Mouse (Mus musculus): ENCODE data around the gene Styx.
"Not testable (repeated sequence)": the region's sequence is repeated elsewhere in the genome, so short reads cannot be mapped to it uniquely, and the experiment has no call there.

Styx gene

DNA sequence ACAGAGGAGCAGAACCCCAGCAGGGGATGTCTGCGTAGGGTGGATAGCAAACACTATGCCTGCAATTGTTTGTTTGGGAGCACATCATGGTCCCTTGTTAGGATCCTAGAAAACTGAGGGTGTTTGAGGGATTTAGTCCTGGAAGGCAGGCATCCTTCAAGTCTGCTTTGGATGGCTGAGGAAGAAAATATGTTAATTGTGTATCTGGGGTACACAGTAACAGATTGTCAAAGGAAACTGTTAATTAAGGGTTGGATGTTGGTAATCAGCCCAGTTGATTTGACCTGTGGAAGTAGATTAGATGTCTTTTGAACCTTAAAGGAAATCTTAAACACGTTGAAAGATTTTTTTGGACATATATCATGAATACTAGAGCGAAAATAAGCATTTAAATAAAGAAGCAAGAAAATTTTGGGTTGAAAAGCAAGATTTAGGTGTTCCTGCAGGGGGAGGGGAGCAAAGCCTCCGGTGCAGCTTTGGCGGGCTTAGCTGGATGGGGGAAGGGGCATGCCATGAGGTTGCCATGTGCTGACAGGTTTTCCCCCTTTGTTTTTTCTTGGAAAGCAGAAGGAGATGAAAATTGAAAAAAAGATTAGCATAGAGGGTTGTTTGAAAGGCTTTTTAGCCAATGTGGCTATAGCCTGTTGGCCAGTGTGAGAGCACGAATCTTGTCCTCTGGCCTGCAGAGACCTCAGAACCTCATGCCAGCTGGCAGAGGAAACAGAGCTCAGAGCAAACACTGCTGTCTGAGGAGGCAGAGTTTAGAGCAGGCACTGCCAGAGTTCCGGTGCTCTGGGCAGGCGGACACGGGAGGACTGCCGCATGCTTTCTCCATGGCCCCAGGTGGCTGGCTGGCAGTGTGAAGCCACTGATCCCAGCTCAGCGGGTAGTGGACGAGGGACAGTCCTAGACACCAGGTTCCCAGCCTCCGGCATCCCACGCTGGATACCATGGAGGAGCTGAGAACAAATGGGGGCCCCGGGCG lies 13.6 kb downstream of the Styx start:
- DNase-seq (ENCODE audit: low spot score): no peak

- no peak for DNase-seq (ENCODE audit: low spot score)
These were observed 14.3 kb downstream of the Styx start for GRCm38 (mm10) chr14:45365196-45365587.

GRCm38 (mm10) chr14:45378771-45379170 lies 27.9 kb downstream of the Styx start:
- DNase-seq (ENCODE audit: low spot score): no peak

DNA sequence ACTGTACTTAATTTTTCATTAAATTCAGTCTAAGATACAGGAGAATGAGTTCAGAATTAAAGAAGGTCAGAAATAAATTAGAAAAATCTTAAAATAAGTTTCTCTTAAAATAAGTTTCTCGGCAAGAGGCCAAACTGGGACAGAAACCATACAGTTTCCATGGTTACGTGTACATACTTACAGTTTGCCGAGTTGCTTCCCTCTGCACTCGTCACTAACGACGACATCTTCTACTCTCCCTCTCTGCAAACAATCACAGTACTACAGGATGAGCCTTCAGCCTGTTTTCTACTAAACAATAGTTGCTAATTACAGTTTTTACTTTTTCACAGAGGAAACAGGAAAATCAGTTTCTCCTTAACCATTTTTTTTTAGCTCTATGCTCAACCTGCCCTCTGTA lies 29.9 kb downstream of the Styx start:
- DNase-seq (ENCODE audit: low spot score): no peak

DNA sequence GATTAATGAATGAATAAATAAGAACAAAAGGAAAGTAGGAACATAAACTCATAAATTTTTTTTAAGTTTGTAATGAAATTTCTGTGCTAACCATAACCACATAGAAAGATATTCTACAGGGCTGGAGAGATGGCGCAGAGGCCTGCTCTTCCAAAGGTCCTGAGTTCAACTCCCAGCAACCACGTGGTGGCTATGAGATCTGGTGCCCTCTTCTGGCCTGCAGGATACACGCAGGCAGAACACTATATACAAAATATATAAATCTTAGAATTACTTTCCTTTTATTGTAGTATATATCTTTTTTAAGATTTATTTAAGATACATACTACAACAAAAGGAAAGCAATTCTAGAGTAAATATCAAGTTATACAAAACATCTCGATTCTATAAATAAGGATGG lies 32.0 kb downstream of the Styx start:
- no peak for DNase-seq (ENCODE audit: low spot score)

DNA sequence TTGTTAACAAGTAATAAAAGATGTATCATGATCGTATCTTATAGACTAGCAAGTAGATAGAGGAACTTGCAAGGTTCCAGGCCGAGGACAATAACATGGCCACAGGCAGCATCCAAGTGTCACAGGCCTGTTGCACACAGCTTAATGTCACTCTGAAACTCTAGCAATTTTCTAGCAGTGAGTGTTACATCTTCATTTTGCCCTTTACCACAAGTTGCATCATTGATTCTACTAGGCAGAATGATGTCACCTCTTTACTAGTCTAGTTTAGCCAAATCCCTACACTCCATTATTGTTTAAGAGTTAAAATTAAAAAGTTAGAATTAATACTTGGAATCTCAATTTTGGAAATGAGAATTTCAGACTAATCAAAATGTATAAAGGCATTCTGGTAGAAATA lies 34.7 kb downstream of the Styx start:
- no peak for DNase-seq (ENCODE audit: low spot score)

GRCm38 (mm10) chr14:45387480-45387879 lies 36.6 kb downstream of the Styx start:
- no peak for DNase-seq (ENCODE audit: low spot score)

DNA sequence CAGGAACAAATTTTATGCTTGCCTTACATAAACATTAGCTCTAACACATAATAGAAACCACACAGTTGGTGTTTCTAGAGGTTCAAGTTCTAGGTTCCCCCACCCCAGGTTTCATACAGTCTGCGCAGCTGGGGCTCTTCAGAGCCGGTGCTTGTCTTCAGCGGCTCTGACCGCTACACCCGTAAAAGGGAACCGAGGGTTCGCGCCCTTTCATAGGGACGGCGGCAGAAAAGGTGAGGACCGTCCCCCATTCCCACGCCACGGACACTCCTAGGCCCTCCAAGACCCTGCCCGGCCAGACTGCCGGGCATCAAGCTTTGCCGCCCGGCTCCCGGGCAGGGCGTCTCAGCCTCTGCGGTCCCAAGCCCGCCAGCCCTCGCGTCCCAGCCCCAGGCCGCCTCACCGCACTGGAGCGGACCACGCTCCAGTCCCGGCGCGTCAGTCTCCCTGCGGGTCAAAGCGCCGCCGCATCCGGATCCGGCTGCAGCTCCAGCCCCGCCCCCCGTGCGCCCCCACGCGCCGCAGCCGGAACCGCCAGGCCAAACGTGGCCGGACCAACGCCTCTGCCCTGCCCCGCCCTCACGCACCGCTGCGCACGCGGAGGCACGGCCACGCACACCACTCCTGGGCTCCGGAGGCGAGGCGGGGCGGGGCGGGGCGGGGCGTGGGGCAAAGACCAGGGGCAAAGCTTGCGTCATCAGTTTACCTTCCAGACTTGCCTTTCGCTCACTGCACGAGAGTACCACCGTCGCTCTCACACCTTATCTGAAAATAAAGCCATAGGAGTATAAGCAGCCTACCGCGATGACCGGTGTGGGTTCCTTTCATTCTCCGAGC lies 37.7 kb downstream of the Styx start:
- DNase-seq (ENCODE audit: low spot score): peak; percentile 64

GRCm38 (mm10) chr14:45389194-45389593 lies 38.3 kb downstream of the Styx start:
- peak; percentile 5 for DNase-seq (ENCODE audit: low spot score)

GRCm38 (mm10) chr14:45399836-45400235 lies 48.9 kb downstream of the Styx start:
- DNase-seq (ENCODE audit: low spot score): no peak

DNA sequence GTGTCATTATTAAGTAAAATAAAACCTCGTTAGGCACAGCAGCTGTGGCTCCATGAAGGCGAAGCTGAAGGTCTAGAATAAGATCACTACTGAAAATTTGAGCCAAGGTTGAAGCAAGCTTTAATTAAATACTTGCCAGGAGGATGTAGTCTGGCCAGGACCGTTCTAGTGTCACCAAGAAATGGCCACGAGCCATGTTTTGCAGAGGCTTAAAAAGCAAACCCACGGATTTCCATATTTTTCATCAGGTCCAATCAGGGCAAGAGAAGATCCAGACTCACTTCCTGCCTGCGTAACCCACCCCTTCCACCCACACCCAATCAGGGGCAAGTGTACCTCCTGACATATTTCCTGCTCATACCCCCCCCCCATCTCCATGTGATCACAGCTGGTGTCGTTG lies 52.8 kb downstream of the Styx start:
- DNase-seq (ENCODE audit: low spot score): no peak

DNA sequence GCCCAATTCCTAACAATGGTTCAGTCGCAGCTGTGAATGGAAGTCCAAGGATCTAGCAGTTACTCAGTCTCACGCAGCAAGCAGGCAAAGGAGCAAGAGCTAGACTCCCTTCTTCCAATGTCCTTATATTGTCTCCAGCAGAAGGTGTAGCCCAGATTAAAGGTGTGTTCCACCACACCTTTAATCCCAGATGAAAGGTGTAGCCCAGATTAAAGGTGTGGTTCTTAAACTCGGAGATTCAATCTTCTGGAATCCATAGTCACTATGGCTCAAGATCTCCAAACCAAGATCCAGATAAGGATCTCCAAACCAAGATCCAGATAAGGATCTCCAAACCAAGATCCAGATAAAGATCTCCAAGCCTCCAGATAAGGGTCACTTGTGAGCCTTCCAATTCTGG lies 53.9 kb downstream of the Styx start, which contains the start of gene Gnpnat1:
Gnpnat1 (minus strand) TSS at position 101 of the 400 bp plus-strand sequence.
- not testable (repeated sequence) for DNase-seq (ENCODE audit: low spot score)

- no peak for DNase-seq (ENCODE audit: low spot score)
These were observed 65.4 kb downstream of the Styx start for GRCm38 (mm10) chr14:45416265-45416664.

DNA sequence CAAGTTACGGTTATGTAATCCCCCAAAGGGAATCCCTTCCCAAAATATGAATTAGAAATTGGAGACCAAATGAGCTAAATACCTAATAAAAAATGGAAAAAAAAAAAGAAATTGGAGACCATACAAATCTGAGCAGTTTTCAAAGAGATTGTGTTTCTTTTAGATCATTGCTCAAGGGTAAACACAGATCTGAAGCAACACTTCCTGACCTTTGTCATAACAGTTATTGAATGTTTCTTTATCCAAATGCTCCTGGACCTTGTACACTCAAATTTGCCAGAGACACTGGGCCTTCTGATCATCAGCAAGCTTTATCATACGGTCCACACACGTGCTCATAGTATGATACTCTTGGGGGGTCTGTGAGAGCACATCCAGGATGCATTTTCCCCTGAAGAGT lies 67.7 kb downstream of the Styx start:
- no peak for DNase-seq (ENCODE audit: low spot score)

DNA sequence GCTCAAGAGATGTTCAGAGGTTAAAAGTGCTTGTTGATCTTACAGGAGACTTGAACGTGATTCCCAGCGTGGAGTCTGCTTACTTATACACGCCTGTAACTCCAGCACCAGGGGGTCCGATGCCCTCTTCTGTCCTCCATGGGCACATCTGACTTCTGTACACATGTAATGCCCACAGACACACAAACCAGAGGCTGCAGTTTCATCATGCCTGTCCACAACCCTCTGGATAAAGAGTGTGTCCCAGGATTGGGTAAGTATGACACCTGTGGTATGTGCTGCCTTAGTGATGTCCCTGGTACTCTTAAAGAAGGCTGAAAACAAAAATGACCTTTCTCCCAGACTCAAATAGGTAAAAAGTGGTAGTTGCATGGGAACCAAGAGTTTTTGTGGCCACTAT lies 68.4 kb downstream of the Styx start:
- DNase-seq (ENCODE audit: low spot score): no peak

GRCm38 (mm10) chr14:45422371-45422770 lies 71.5 kb downstream of the Styx start:
- DNase-seq (ENCODE audit: low spot score): no peak

DNA sequence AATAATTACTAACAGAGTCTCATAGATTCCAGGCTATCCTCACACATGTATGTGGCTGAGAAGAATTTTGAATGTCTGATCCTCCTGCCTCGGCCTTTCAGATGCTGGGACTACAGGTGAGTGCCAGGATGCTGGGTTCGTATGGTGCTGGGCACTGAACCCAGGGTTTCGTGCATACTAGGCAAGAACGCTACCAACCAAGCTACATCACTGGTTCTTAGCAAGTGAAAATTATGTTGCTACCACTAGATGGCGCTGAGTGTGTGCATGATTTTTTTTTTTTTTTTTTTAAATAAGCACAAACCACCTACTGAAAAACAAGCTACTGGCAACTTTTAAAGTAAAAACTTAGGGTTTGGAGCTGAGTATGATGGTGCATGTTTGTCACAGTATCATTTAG lies 72.3 kb downstream of the Styx start:
- DNase-seq (ENCODE audit: low spot score): no peak

GRCm38 (mm10) chr14:45430066-45430842 lies 79.4 kb downstream of the Styx start:
- no peak for DNase-seq (ENCODE audit: low spot score)

DNA sequence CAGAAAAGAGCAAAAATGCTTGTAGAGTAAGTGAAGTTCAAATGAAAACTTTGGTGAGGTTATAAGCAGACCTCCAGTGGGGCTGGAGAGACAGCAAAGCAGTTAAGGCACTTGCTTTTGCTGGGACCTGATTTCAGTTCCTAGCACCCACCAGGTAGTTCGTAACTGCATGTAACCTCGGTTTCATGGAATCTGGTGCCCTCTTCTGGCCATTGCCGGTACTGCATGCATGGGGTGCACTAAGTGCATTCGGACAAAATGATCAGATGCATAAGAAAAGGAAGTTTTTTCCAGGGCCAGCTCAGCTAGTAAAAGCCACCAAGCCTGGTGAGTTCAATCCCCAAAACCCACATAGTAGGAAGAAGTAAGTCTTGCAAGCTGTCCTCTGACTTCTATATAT lies 81.1 kb downstream of the Styx start:
- DNase-seq (ENCODE audit: low spot score): no peak

GRCm38 (mm10) chr14:45434220-45434619 lies 83.3 kb downstream of the Styx start:
- DNase-seq (ENCODE audit: low spot score): no peak

DNA sequence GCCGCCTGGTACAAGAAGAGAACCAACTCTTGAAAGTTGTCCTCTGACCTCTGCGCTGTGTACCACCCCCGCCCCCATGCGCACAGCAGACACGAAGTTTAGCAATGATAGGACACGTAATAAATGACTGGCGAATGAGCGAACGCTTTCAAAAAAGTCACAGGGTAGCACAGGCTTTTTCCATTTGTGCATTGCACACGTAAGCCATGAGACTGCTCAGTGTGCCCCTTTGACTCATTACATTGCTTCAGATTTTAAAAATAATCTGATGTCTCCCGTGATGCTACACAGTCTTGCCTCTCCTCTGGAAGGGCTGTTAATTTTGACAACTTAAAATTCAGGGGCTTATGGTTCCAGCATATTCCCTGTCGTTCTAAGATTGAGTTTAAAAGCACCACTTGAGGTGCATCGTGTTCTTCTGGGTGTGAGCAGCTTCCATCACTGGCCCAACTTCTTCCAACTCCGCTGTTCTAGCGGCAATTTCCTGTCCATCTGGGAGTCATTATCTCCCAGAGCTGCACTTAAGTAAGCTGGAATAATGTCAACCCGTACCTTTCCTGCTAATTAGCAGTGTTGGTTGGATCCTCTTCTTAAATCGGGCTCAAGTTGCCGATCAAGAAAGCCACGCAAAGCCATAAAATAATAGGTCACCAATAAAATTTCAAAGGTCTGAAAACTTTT lies 87.5 kb downstream of the Styx start:
- no peak for DNase-seq (ENCODE audit: low spot score)

GRCm38 (mm10) chr14:45438931-45439275 lies 88.0 kb downstream of the Styx start:
- no peak for DNase-seq (ENCODE audit: low spot score)

Data from spleen, adult 12 weeks (tissue).